Mouse (Mus musculus) limb, embryonic 11.5 days (tissue): Measurements from ENCODE around the gene Clk2. TPM values are rescaled to one million over a fixed set of nuclear protein-coding genes. Genes with fewer than 3 reads are reported as not detected.
A peak's percentile ranks its signal among the peaks of the same experiment; 100 is the strongest.

Source experiments
- ATAC-seq: fragments of 200-750 bp; cut with Nextera tagmentation; 2 replicates; pipeline ENCODE4 v1.8.0; 2017; ENCODE audit warnings: low read depth; ENCODE audit not compliant: insufficient number of reproducible peaks, low FRiP score, low TSS enrichment
- DNase-seq: peaks from one replicate; pipeline ENCODE4 v3.0.0-alpha.2; 2015; ENCODE audit warnings: low spot score
- H3K27ac ChIP-seq: fragments of 300-500 bp; sonication (generic); replicated peaks from 2 replicates; pipeline ENCODE4 v1.5.1; 2014; ENCODE audit warnings: low read depth, mild to moderate bottlenecking, low read length
- H3K27me3 ChIP-seq: fragments of 300-500 bp; sonication (generic); 2 replicates; pipeline ENCODE4 v1.6.1; 2014; ENCODE audit warnings: mild to moderate bottlenecking, low read length, mixed read lengths; ENCODE audit not compliant: control insufficient read depth, insufficient read depth
- H3K36me3 ChIP-seq: fragments of 300-500 bp; sonication (generic); 2 replicates; pipeline ENCODE4 v1.6.1; 2014; ENCODE audit warnings: mild to moderate bottlenecking, low read length, moderate library complexity, mixed read lengths; ENCODE audit not compliant: control insufficient read depth, insufficient read depth
- H3K4me1 ChIP-seq: fragments of 300-500 bp; sonication (generic); 2 replicates; pipeline ENCODE4 v1.6.1; 2014; ENCODE audit warnings: low read length, mixed read lengths; ENCODE audit not compliant: control insufficient read depth, insufficient read depth
- H3K4me2 ChIP-seq: fragments of 300-500 bp; sonication (generic); 2 replicates; pipeline ENCODE4 v1.6.1; 2014; ENCODE audit warnings: low read depth, mild to moderate bottlenecking, moderate library complexity; ENCODE audit not compliant: severe bottlenecking
- H3K4me3 ChIP-seq: fragments of 300-500 bp; sonication (generic); 2 replicates; pipeline ENCODE4 v1.5.1; 2014; ENCODE audit warnings: low read depth, low read length
- H3K9ac ChIP-seq: fragments of 300-500 bp; sonication (generic); 2 replicates; pipeline ENCODE4 v1.6.1; 2014; ENCODE audit warnings: mild to moderate bottlenecking, low read length
- H3K9me3 ChIP-seq: fragments of 300-500 bp; sonication (generic); 2 replicates; pipeline ENCODE4 v1.6.1; 2016; ENCODE audit warnings: low read length; ENCODE audit not compliant: control insufficient read depth
- WGBS: fragments of 180-500 bp; shearing (Covaris S2); extraction: QIAGEN DNeasy Blood & Tissue Kit; methylation state at CpG from one replicate; pipeline ENCODE4 v1.1.7; 2014; 5-methylcytosine and 5-hydroxymethylcytosine counted together
- polyA plus RNA-seq: library from polyadenylated mRNA; unstranded; fragments of >200 nt; fragmentation: Nextera tagmentation; extraction: Ambion mirVana; gene quantifications from 2 replicates; pipeline ENCODE4 v1.2.1, GENCODE M21; 2014

Gene Clk2
- polyA plus RNA-seq, 1 experiment from 2014 or later: 34.8 TPM

GRCm38 (mm10) chr3:89133063-89133450 lies 31.5 kb upstream of the Clk2 start:
- no peak for ATAC-seq
- no peak for DNase-seq
- Histone ChIP-seq H3K4me3 (no peak overlapping the region), H3K4me2 (no peak overlapping the region), H3K9ac (no peak overlapping the region), H3K27me3 (no peaks in the 10 kb centered on the region), H3K4me1 (no peaks in the 10 kb centered on the region), H3K27ac (no peak overlapping the region), H3K36me3 (no peaks in the 10 kb centered on the region), H3K9me3 (no peaks in the 10 kb centered on the region)
- WGBS: 80% methylated on average over 7 of the region's 7 CpGs

- Histone ChIP-seq H3K9ac (no peak overlapping the region), H3K36me3 (no peaks in the 10 kb centered on the region; the same call in 1 of the 2 replicates), H3K27ac (no peak overlapping the region)
These were observed 30.8 kb upstream of the Clk2 start for GRCm38 (mm10) chr3:89133752-89134151.

DNA sequence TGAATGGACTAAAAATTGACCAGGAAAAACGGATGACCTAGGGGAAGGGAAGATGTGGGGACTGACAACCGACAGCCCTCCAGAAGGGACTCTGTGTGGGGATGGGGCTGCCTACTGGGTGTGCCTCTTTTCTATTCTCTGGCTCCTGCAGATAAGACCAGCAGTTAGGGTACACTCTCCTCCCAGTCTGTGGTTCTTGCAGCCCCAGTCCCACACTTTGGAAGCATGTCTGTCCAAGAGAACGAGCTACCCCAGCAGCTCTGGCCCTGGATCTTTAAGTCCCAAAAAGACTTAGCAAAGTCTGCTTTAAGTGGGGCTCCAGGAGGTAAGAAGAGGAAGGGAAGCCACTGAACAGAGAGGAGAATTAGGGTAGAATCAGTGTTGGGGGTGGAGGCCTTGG lies 28.6 kb upstream of the Clk2 start, which contains the start of gene Pklr:
Pklr (plus strand) TSS at position 185 of the 400 bp plus-strand sequence.
- H3K4me1 ChIP-seq: no peaks in the 10 kb centered on the region
- no peak within 1 kb of the TSS for H3K4me3 ChIP-seq
- H3K9ac ChIP-seq: no peak within 1 kb of the TSS
- H3K4me2 ChIP-seq: no peak within 1 kb of the TSS
- WGBS: 58% methylated on average over 3 of the region's 3 CpGs
- no peaks in the 10 kb centered on the region for H3K27me3 ChIP-seq
- ATAC-seq (no peak), DNase-seq (no peak)
- no peaks in the 10 kb centered on the region; the same call in 1 of the 2 replicates for H3K36me3 ChIP-seq
- no peaks in the 10 kb centered on the region for H3K9me3 ChIP-seq
- no peak within 1 kb of the TSS for H3K27ac ChIP-seq

More at GRCm38 (mm10) chr3:89133752-89134151, 30.8 kb upstream of the Clk2 start:
- WGBS: 84% methylated on average over 1 of the region's 1 CpGs
- Histone ChIP-seq H3K27me3 (no peaks in the 10 kb centered on the region), H3K4me1 (no peaks in the 10 kb centered on the region), H3K4me3 (no peak overlapping the region), H3K9me3 (no peaks in the 10 kb centered on the region), H3K4me2 (no peak overlapping the region)
- ATAC-seq (no peak), DNase-seq (no peak)

GRCm38 (mm10) chr3:89136365-89136764 lies 28.2 kb upstream of the Clk2 start:
- H3K36me3 ChIP-seq: no peaks in the 10 kb centered on the region; the same call in 1 of the 2 replicates
- no peak overlapping the region for H3K27ac ChIP-seq
- ATAC-seq (0 out of 2 replicates have a peak, but pooled peaks have one; percentile 73), DNase-seq (peak; percentile 45)
- no peaks in the 10 kb centered on the region for H3K9me3 ChIP-seq
- 43% methylated on average over 9 of the region's 9 CpGs for WGBS
- H3K4me3 ChIP-seq: no peak overlapping the region
- H3K4me1 ChIP-seq: no peaks in the 10 kb centered on the region
- H3K9ac ChIP-seq: no peak overlapping the region
- H3K27me3 ChIP-seq: no peaks in the 10 kb centered on the region
- H3K4me2 ChIP-seq: no peak overlapping the region

- H3K27ac ChIP-seq: no peak overlapping the region
- no peak overlapping the region for H3K9ac ChIP-seq
- H3K4me2 ChIP-seq: no peak overlapping the region
- peaks cover 11% of the 10 kb centered on the region for H3K4me1 ChIP-seq
- no peaks in the 10 kb centered on the region; the same call in 1 of the 2 replicates for H3K36me3 ChIP-seq
- ATAC-seq (no peak), DNase-seq (no peak)
- H3K27me3 ChIP-seq: peaks cover 17% of the 10 kb centered on the region
- WGBS: 67% methylated on average over 10 of the region's 10 CpGs
- no peak overlapping the region for H3K4me3 ChIP-seq
- H3K9me3 ChIP-seq: no peaks in the 10 kb centered on the region
These were observed 19.8 kb upstream of the Clk2 start for GRCm38 (mm10) chr3:89144821-89145220.

- H3K9me3 ChIP-seq: no peaks in the 10 kb centered on the region
- H3K27me3 ChIP-seq: peaks cover 23% of the 10 kb centered on the region
- no peaks in the 10 kb centered on the region; the same call in 1 of the 2 replicates for H3K36me3 ChIP-seq
- peaks cover 11% of the 10 kb centered on the region for H3K4me1 ChIP-seq
- no peak overlapping the region for H3K4me3 ChIP-seq
- 24% methylated on average over 8 of the region's 8 CpGs for WGBS
- peak; percentile 36 for DNase-seq
- H3K27ac ChIP-seq: no peak overlapping the region
- no peak for ATAC-seq
- H3K4me2 ChIP-seq: no peak overlapping the region
- no peak overlapping the region for H3K9ac ChIP-seq
These were observed 19.0 kb upstream of the Clk2 start for GRCm38 (mm10) chr3:89145566-89145965.

DNA sequence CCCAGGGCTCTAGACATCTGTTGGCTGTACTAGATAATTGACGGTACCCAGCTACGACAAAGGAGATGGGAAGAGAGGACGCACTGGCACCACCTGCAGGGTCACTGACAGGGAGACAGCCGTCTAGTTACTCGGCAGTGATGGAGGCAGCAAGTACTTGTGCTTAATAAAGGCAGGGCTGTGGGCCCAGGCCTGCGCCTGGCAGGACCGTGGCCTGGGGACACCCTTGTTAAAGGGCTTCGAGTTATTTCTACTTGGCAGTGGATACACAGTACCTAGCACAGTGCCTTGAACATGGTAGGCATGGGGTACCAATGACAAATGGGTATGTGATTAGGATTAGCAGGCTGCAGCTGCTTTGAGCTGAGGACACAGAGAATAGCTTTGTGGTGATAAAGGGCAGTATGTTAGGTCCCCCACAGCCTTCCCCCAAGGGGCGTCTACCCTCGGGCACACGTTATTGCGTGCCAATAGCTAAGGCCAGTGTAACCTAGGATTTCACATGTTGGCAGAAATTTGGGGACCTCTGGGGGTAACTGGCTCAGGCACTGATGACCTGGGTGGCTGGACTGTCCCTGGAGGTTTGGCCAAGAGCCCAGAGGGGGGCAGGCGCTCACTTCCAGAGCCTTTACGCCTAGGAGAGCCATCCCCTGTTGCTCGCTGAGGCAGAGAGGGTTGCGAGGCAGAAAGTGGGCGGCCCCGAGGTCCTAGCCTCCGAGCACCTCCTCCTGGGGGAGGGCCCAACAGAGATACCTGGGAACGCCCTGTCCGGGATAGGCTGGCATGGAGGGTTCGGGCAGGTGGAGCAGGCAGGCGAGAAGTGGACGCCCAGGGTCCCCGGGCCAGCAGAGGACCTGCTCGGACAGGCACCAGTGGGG lies 17.3 kb upstream of the Clk2 start:
- H3K4me1 ChIP-seq: peaks cover 11% of the 10 kb centered on the region
- DNase-seq (no peak), ATAC-seq (peak; percentile 53; the same call in 1 of the 2 replicates)
- H3K27me3 ChIP-seq: peaks cover 29% of the 10 kb centered on the region
- H3K36me3 ChIP-seq: no peaks in the 10 kb centered on the region; the same call in 1 of the 2 replicates
- 0 out of 2 replicates have a peak overlapping the region, but pooled peaks have one; percentile 2 for H3K9ac ChIP-seq
- 21% methylated on average over 26 of the region's 26 CpGs for WGBS
- peak overlapping the region; percentile 24 for H3K4me3 ChIP-seq
- H3K27ac ChIP-seq: no peak overlapping the region
- no peaks in the 10 kb centered on the region for H3K9me3 ChIP-seq
- peak overlapping the region; percentile 51 for H3K4me2 ChIP-seq

GRCm38 (mm10) chr3:89147979-89148311 lies 16.6 kb upstream of the Clk2 start:
- peaks cover 11% of the 10 kb centered on the region for H3K4me1 ChIP-seq
- H3K4me2 ChIP-seq: peak overlapping the region; percentile 51
- no peak for DNase-seq
- H3K27me3 ChIP-seq: peaks cover 29% of the 10 kb centered on the region
- peak overlapping the region; percentile 24 for H3K4me3 ChIP-seq
- no peak overlapping the region for H3K27ac ChIP-seq
- no peaks in the 10 kb centered on the region for H3K36me3 ChIP-seq
- no peak overlapping the region for H3K9ac ChIP-seq
- 7% methylated on average over 15 of the region's 15 CpGs for WGBS
- no peak for ATAC-seq
- no peaks in the 10 kb centered on the region for H3K9me3 ChIP-seq
